Mouse (Mus musculus): ENCODE data around the gene Hcn2.

- TF ChIP-seq CTCF (IDR thresholded peaks at IDR 0.05; ENCODE audit: low read depth) (peak; percentile 87), EP300 (IDR thresholded peaks at IDR 0.05; ENCODE audit: low read depth) (no peak)
Measured at GRCm38 (mm10) chr10:79738259-79738658, 21.8 kb downstream of the Hcn2 start.
